Mouse (Mus musculus): ENCODE data around the gene Lrrc25. TPM values are rescaled to one million over a fixed set of nuclear protein-coding genes. Genes with fewer than 3 reads are reported as not detected.

The Lrrc25 gene
- polyA plus RNA-seq, 1 experiment from 2014 or later: 1.6 TPM

DNA sequence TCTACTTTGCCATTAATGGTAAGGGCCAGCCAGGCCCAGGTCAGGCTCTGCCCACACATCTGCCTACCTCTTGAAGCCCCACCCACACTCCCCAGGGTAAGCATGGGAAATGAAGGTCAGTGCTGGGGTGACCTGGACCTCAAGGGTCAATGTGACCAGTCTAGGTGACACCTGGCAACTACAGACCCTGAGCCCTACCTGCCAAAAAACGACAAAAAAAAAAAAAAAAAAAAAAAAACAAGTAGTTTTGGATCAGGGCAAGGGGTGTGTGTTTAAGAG, 32.1 kb downstream of the Lrrc25 start:
- DNase-seq (ENCODE audit: low spot score) (no peak), ATAC-seq (ENCODE audit: low FRiP score) (no peak)
- Histone ChIP-seq H3K27ac (no peak overlapping the region), H3K4me1 (replicated peaks; ENCODE audit: control insufficient read depth, insufficient read depth, low read length) (peaks cover 10% of the 10 kb centered on the region; the same call in 1 of the 2 replicates), H3K4me3 (replicated peaks; ENCODE audit: low read length) (no peak overlapping the region), H3K36me3 (replicated peaks; ENCODE audit: control insufficient read depth, insufficient read depth) (peaks cover 22% of the 10 kb centered on the region), H3K27me3 (ENCODE audit: control insufficient read depth, insufficient read depth, low read length) (no peaks in the 10 kb centered on the region), H3K9me3 (ENCODE audit: control insufficient read depth, low read length) (no peaks in the 10 kb centered on the region), H3K4me2 (replicated peaks) (no peak overlapping the region), H3K9ac (no peak overlapping the region)
- WGBS: 39% methylated on average over 1 of the region's 1 CpGs

- WGBS: 60% methylated on average over 3 of the region's 3 CpGs
- Histone ChIP-seq H3K36me3 (replicated peaks; ENCODE audit: control insufficient read depth, insufficient read depth) (peaks cover 22% of the 10 kb centered on the region), H3K27ac (peak overlapping the region; percentile 40; the same call in 1 of the 2 replicates), H3K4me2 (replicated peaks) (no peak overlapping the region), H3K4me3 (replicated peaks; ENCODE audit: low read length) (no peak overlapping the region), H3K27me3 (ENCODE audit: control insufficient read depth, insufficient read depth, low read length) (no peaks in the 10 kb centered on the region), H3K4me1 (replicated peaks; ENCODE audit: control insufficient read depth, insufficient read depth, low read length) (peaks cover 10% of the 10 kb centered on the region; the same call in 1 of the 2 replicates), H3K9ac (no peak overlapping the region), H3K9me3 (ENCODE audit: control insufficient read depth, low read length) (no peaks in the 10 kb centered on the region)
- no peak for DNase-seq (ENCODE audit: low spot score)
- ATAC-seq (ENCODE audit: low FRiP score): no peak
Observed at GRCm38 (mm10) chr8:70648921-70649320, 33.0 kb downstream of the Lrrc25 start.

DNA sequence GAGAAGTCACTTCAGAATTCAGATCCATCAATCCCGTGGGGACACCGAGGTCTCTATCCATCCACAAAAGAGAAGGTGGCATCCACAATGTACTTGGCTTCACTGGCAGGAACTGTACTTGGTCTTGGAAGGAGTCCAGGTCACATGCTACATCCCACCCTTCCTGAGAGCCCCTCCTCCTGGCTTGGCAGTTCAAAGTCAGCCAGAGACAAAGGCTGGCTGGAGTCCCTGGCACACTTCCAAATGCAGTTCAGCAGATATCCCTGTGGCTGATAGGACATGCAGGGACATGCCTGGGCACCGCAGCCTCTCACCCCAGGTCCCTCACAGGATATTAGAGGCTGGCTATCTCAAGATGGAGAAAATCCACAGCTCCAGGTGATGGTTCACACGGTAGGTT, 33.4 kb downstream of the Lrrc25 start:
- 48% methylated on average over 4 of the region's 4 CpGs for WGBS
- DNase-seq (ENCODE audit: low spot score): peak; percentile 85
- peak; percentile 65; the same call in 1 of the 2 replicates for ATAC-seq (ENCODE audit: low FRiP score)

DNA sequence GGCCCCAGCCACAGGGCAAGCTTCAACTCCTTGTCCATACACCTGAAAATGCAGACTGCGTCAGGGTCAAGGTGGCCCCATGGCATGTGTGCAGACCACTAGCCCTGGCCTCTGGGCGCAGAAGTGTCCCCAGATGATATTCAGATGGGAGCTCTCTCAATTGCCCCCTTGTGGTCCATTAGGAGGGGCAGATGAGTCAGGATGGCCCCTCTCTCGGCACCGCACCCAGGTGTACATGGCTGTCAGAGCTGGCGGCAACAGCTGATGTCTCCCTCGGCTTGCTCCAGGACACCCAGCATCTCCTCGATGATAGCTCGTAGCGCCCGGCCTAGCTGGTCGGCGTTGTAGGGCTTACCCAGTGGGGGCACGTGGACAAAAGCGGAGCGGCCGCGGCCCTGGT, 34.4 kb downstream of the Lrrc25 start:
- no peak overlapping the region for H3K4me3 ChIP-seq (replicated peaks; ENCODE audit: low read length)
- H3K9me3 ChIP-seq (ENCODE audit: control insufficient read depth, low read length): no peaks in the 10 kb centered on the region
- H3K27me3 ChIP-seq (ENCODE audit: control insufficient read depth, insufficient read depth, low read length): no peaks in the 10 kb centered on the region
- peaks cover 22% of the 10 kb centered on the region for H3K36me3 ChIP-seq (replicated peaks; ENCODE audit: control insufficient read depth, insufficient read depth)
- WGBS: 88% methylated on average over 17 of the region's 17 CpGs
- DNase-seq (ENCODE audit: low spot score) (no peak), ATAC-seq (ENCODE audit: low FRiP score) (no peak)
- no peak overlapping the region for H3K4me2 ChIP-seq (replicated peaks)
- peaks cover 10% of the 10 kb centered on the region; the same call in 1 of the 2 replicates for H3K4me1 ChIP-seq (replicated peaks; ENCODE audit: control insufficient read depth, insufficient read depth, low read length)
- no peak overlapping the region for H3K9ac ChIP-seq
- no peak overlapping the region for H3K27ac ChIP-seq

More for the DNA sequence above, 33.4 kb downstream of the Lrrc25 start:
- Histone ChIP-seq H3K36me3 (replicated peaks; ENCODE audit: control insufficient read depth, insufficient read depth) (peaks cover 22% of the 10 kb centered on the region), H3K9ac (no peak overlapping the region), H3K9me3 (ENCODE audit: control insufficient read depth, low read length) (no peaks in the 10 kb centered on the region), H3K27me3 (ENCODE audit: control insufficient read depth, insufficient read depth, low read length) (no peaks in the 10 kb centered on the region), H3K4me1 (replicated peaks; ENCODE audit: control insufficient read depth, insufficient read depth, low read length) (peaks cover 10% of the 10 kb centered on the region; the same call in 1 of the 2 replicates), H3K4me3 (replicated peaks; ENCODE audit: low read length) (no peak overlapping the region), H3K4me2 (replicated peaks) (no peak overlapping the region), H3K27ac (peak overlapping the region; percentile 75)

GRCm38 (mm10) chr8:70653226-70653625, 37.3 kb downstream of the Lrrc25 start:
- Histone ChIP-seq H3K9me3 (ENCODE audit: control insufficient read depth, low read length) (no peaks in the 10 kb centered on the region), H3K9ac (no peak overlapping the region), H3K27me3 (ENCODE audit: control insufficient read depth, insufficient read depth, low read length) (no peaks in the 10 kb centered on the region), H3K4me3 (replicated peaks; ENCODE audit: low read length) (no peak overlapping the region), H3K4me2 (replicated peaks) (no peak overlapping the region), H3K27ac (peak overlapping the region; percentile 39; the same call in 1 of the 2 replicates), H3K4me1 (replicated peaks; ENCODE audit: control insufficient read depth, insufficient read depth, low read length) (peaks cover 10% of the 10 kb centered on the region; the same call in 1 of the 2 replicates), H3K36me3 (replicated peaks; ENCODE audit: control insufficient read depth, insufficient read depth) (peaks cover 22% of the 10 kb centered on the region)
- WGBS: 37% methylated on average over 2 of the region's 2 CpGs
- no peak for DNase-seq (ENCODE audit: low spot score)
- no peak for ATAC-seq (ENCODE audit: low FRiP score)

- Histone ChIP-seq H3K27me3 (ENCODE audit: control insufficient read depth, insufficient read depth, low read length) (no peaks in the 10 kb centered on the region), H3K36me3 (replicated peaks; ENCODE audit: control insufficient read depth, insufficient read depth) (peaks cover 22% of the 10 kb centered on the region), H3K27ac (no peak overlapping the region), H3K9me3 (ENCODE audit: control insufficient read depth, low read length) (no peaks in the 10 kb centered on the region), H3K4me1 (replicated peaks; ENCODE audit: control insufficient read depth, insufficient read depth, low read length) (peaks cover 14% of the 10 kb centered on the region), H3K4me2 (replicated peaks) (no peak overlapping the region), H3K4me3 (replicated peaks; ENCODE audit: low read length) (no peak overlapping the region), H3K9ac (no peak overlapping the region)
- ATAC-seq (ENCODE audit: low FRiP score) (no peak), DNase-seq (ENCODE audit: low spot score) (no peak)
- WGBS: 71% methylated on average over 1 of the region's 1 CpGs
Observed at GRCm38 (mm10) chr8:70654121-70654520, 38.2 kb downstream of the Lrrc25 start.

DNA sequence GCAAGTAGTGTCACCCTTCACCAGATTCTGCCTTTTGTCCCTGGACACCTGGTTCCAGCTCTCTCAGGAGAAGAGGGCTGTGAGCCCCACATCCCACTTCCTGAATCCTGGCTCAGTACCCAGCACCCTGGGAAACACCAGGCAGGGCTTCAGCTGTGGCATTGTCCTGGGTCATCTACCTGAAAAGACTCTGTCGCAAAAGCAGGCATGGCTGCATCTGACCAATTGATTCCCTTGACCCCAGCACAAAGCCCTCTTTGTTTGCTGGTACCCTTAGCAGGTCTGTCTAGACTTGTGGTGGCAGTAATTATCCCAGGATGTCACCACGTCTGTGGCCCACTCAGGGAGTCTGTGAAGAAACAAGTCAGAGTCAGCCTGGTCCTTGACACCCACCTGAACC, 39.5 kb downstream of the Lrrc25 start:
- 7% methylated on average over 2 of the region's 2 CpGs for WGBS
- H3K4me1 ChIP-seq (replicated peaks; ENCODE audit: control insufficient read depth, insufficient read depth, low read length): peaks cover 15% of the 10 kb centered on the region

GRCm38 (mm10) chr8:70656193-70656790, 40.3 kb downstream of the Lrrc25 start:
- Histone ChIP-seq H3K36me3 (replicated peaks; ENCODE audit: control insufficient read depth, insufficient read depth) (peaks cover 9% of the 10 kb centered on the region), H3K27ac (peak overlapping the region; percentile 83), H3K9ac (no peak overlapping the region), H3K9me3 (ENCODE audit: control insufficient read depth, low read length) (no peaks in the 10 kb centered on the region), H3K4me1 (replicated peaks; ENCODE audit: control insufficient read depth, insufficient read depth, low read length) (peaks cover 16% of the 10 kb centered on the region), H3K4me3 (replicated peaks; ENCODE audit: low read length) (no peak overlapping the region), H3K27me3 (ENCODE audit: control insufficient read depth, insufficient read depth, low read length) (no peaks in the 10 kb centered on the region), H3K4me2 (replicated peaks) (no peak overlapping the region; the same call in 1 of the 2 replicates)
- DNase-seq (ENCODE audit: low spot score) (peak; percentile 61), ATAC-seq (ENCODE audit: low FRiP score) (peak; percentile 35)
- 11% methylated on average over 13 of the region's 13 CpGs for WGBS

More for the DNA sequence above, 39.5 kb downstream of the Lrrc25 start:
- Histone ChIP-seq H3K4me3 (replicated peaks; ENCODE audit: low read length) (no peak overlapping the region), H3K27ac (peak overlapping the region; percentile 83), H3K9ac (no peak overlapping the region), H3K27me3 (ENCODE audit: control insufficient read depth, insufficient read depth, low read length) (no peaks in the 10 kb centered on the region), H3K4me2 (replicated peaks) (no peak overlapping the region), H3K9me3 (ENCODE audit: control insufficient read depth, low read length) (no peaks in the 10 kb centered on the region), H3K36me3 (replicated peaks; ENCODE audit: control insufficient read depth, insufficient read depth) (peaks cover 17% of the 10 kb centered on the region)
- DNase-seq (ENCODE audit: low spot score): no peak
- ATAC-seq (ENCODE audit: low FRiP score): no peak

- Histone ChIP-seq H3K4me3 (replicated peaks; ENCODE audit: low read length) (no peak overlapping the region), H3K4me2 (replicated peaks) (peak overlapping the region; percentile 95), H3K9ac (0 out of 2 replicates have a peak overlapping the region, but pooled peaks have one; percentile 84), H3K36me3 (replicated peaks; ENCODE audit: control insufficient read depth, insufficient read depth) (peaks cover 2% of the 10 kb centered on the region; the same call in 1 of the 2 replicates), H3K27ac (peak overlapping the region; percentile 83), H3K27me3 (ENCODE audit: control insufficient read depth, insufficient read depth, low read length) (no peaks in the 10 kb centered on the region), H3K4me1 (replicated peaks; ENCODE audit: control insufficient read depth, insufficient read depth, low read length) (peaks cover 16% of the 10 kb centered on the region), H3K9me3 (ENCODE audit: control insufficient read depth, low read length) (no peaks in the 10 kb centered on the region)
- ATAC-seq (ENCODE audit: low FRiP score): no peak
- WGBS: 86% methylated on average over 3 of the region's 3 CpGs
- DNase-seq (ENCODE audit: low spot score): no peak
Observed at GRCm38 (mm10) chr8:70657214-70657613, 41.3 kb downstream of the Lrrc25 start.
